In the genomic region with DNA sequence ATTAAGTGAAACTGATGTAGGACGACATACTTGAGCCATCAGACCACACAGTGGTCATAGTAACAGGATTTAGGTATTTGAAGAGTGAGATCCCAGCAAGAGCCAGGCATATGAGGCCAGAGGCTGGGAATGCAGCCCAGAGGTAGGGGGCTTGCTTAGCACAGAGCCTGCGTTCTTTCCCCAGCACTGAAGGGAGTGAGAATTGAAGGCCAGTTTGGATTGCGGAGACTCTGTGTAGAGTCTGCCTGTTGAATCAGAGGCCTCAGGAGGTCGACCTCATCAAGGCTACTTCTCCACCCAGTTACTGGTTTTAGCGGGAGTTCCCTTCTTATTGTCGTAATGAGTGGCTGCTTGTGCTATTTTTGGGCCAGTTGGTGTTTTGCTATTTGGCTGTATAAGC, we compare ENCODE assay signal across 13 mouse cellular contexts. TPM values are rescaled to one million over a fixed set of nuclear protein-coding genes. Genes with fewer than 3 reads are reported as not detected.
A peak's percentile ranks its signal among the peaks of the same experiment; 100 is the strongest.
DNase-seq lines count a peak whose midpoint lies in the region; ATAC-seq and TF ChIP-seq lines count a peak whose summit lies in the region.
"Had no signal": no experiment of that assay in that cellular context is flagged by ENCODE, and none has a peak within 500 bp of the region (broad histone marks: within the 10 kb centered on the region; RNA-seq: fewer than 3 reads in every experiment).

No protein-coding gene starts in this region.

- no peaks in the 10 kb centered on the region for H3K9me3 ChIP-seq in forebrain, embryonic 15.5 days
- no peaks in the 10 kb centered on the region for H3K9me3 ChIP-seq in forebrain, embryonic 11.5 days (ENCODE audit: control insufficient read depth, low read length)
- H3K9me3 ChIP-seq in heart, postnatal 0 days (replicated peaks; ENCODE audit: control insufficient read depth, low read length) = no peaks in the 10 kb centered on the region
- H3K9me3 ChIP-seq in stomach, postnatal 0 days (ENCODE audit: control insufficient read depth, low read length) = no peaks in the 10 kb centered on the region
- H3K9me3 ChIP-seq: megakaryocyte, embryonic 14.5 days had no signal

- no peaks in the 10 kb centered on the region for H3K4me1 ChIP-seq in forebrain, embryonic 15.5 days
- no peaks in the 10 kb centered on the region for H3K4me1 ChIP-seq in forebrain, embryonic 11.5 days (replicated peaks; ENCODE audit: control insufficient read depth, insufficient read depth, low read length)
- H3K4me1 ChIP-seq in heart, postnatal 0 days (ENCODE audit: control insufficient read depth, insufficient read depth) = peaks cover 21% of the 10 kb centered on the region; the same call in 1 of the 2 replicates
- H3K4me1 ChIP-seq in stomach, postnatal 0 days (replicated peaks; ENCODE audit: control insufficient read depth, insufficient read depth) = no peaks in the 10 kb centered on the region

- no peak for TF ChIP-seq EP300 in heart, postnatal 0 days (IDR thresholded peaks at IDR 0.05; ENCODE audit: low read depth)
- no peak for TF ChIP-seq EP300 in stomach, postnatal 0 days (optimal IDR thresholded peaks at IDR 0.05)

- no peak for ATAC-seq in forebrain, embryonic 15.5 days (replicated peaks)
- no peak for ATAC-seq in forebrain, embryonic 11.5 days (replicated peaks; ENCODE audit: low FRiP score)
- peak; percentile 35; the same call in 1 of the 2 replicates for ATAC-seq in heart, postnatal 0 days (ENCODE audit: insufficient read depth, low read depth)
- ATAC-seq in stomach, postnatal 0 days (ENCODE audit: low FRiP score, low TSS enrichment) = no peak

- 65% methylated on average over 6 of the region's 6 CpGs for WGBS in forebrain, embryonic 15.5 days
- WGBS in forebrain, embryonic 11.5 days = 81% methylated on average over 6 of the region's 6 CpGs
- 29% methylated on average over 6 of the region's 6 CpGs for WGBS in heart, postnatal 0 days
- 55% methylated on average over 6 of the region's 6 CpGs for WGBS in stomach, postnatal 0 days

- 0 out of 2 replicates have a peak overlapping the region, but pooled peaks have one; percentile 4 for H3K27ac ChIP-seq in forebrain, embryonic 15.5 days (replicated peaks)
- H3K27ac ChIP-seq in forebrain, embryonic 11.5 days (ENCODE audit: low read depth, low read length) = no peak overlapping the region
- peak overlapping the region; percentile 57 for H3K27ac ChIP-seq in heart, postnatal 0 days (ENCODE audit: low read depth)
- H3K27ac ChIP-seq in stomach, postnatal 0 days (replicated peaks) = 0 out of 2 replicates have a peak overlapping the region, but pooled peaks have one; percentile 8

- H3K9ac ChIP-seq in forebrain, embryonic 15.5 days (replicated peaks) = no peak overlapping the region
- no peak overlapping the region for H3K9ac ChIP-seq in forebrain, embryonic 11.5 days (ENCODE audit: low read length)
- H3K9ac ChIP-seq in heart, postnatal 0 days (replicated peaks; ENCODE audit: low read depth, low read length) = no peak overlapping the region
- no peak overlapping the region for H3K9ac ChIP-seq in stomach, postnatal 0 days (ENCODE audit: low read length)

- DNase-seq in forebrain, embryonic 11.5 days (ENCODE audit: low spot score) = no peak
- DNase-seq in heart, postnatal 0 days (ENCODE audit: low spot score) = no peak
- no peak for DNase-seq in heart, adult 18-20 months
- peak; percentile 5 for DNase-seq in ovary, postnatal 36 days (ENCODE audit: low spot score)
- no peak for DNase-seq in ovary, postnatal 14 days (ENCODE audit: low spot score)
- no peak for DNase-seq in stomach, postnatal 0 days (ENCODE audit: low spot score)
- no peak for DNase-seq in natural killer cell, adult 2 months (ENCODE audit: low spot score in 2 of 2)
- DNase-seq: cerebellum, adult 18-20 months; layer of hippocampus, adult 9-11 months; lung, adult 18-20 months had no signal

- TF ChIP-seq CTCF in heart, postnatal 0 days (IDR thresholded peaks at IDR 0.05; ENCODE audit: low read depth) = no peak
- no peak for TF ChIP-seq CTCF in stomach, postnatal 0 days (IDR thresholded peaks at IDR 0.05; ENCODE audit: low read depth)

- no peaks in the 10 kb centered on the region for H3K27me3 ChIP-seq in forebrain, embryonic 15.5 days
- H3K27me3 ChIP-seq in forebrain, embryonic 11.5 days (ENCODE audit: control insufficient read depth, insufficient read depth, low read length) = no peaks in the 10 kb centered on the region
- H3K27me3 ChIP-seq in heart, postnatal 0 days (ENCODE audit: control insufficient read depth, insufficient read depth, low read length) = no peaks in the 10 kb centered on the region
- no peaks in the 10 kb centered on the region for H3K27me3 ChIP-seq in stomach, postnatal 0 days (ENCODE audit: control insufficient read depth, insufficient read depth, low read length)
- H3K27me3 ChIP-seq: megakaryocyte, embryonic 14.5 days had no signal

- no peak overlapping the region for H3K4me2 ChIP-seq in forebrain, embryonic 15.5 days (replicated peaks)
- no peak overlapping the region for H3K4me2 ChIP-seq in forebrain, embryonic 11.5 days (ENCODE audit: low read depth, low read length, severe bottlenecking)
- H3K4me2 ChIP-seq in heart, postnatal 0 days (ENCODE audit: low read depth, low read length) = no peak overlapping the region
- H3K4me2 ChIP-seq in stomach, postnatal 0 days (replicated peaks; ENCODE audit: low read depth) = no peak overlapping the region

- no peak overlapping the region for H3K4me3 ChIP-seq in forebrain, embryonic 15.5 days
- H3K4me3 ChIP-seq in forebrain, embryonic 11.5 days (ENCODE audit: low read depth, low read length) = no peak overlapping the region
- no peak overlapping the region for H3K4me3 ChIP-seq in heart, postnatal 0 days (ENCODE audit: low read depth, low read length)
- H3K4me3 ChIP-seq in stomach, postnatal 0 days (ENCODE audit: low read depth, low read length) = no peak overlapping the region
- H3K4me3 ChIP-seq: megakaryocyte, embryonic 14.5 days had no signal

- H3K36me3 ChIP-seq in forebrain, embryonic 15.5 days = 0 out of 2 replicates have a peak, but pooled peaks cover 6% of the 10 kb centered on the region
- H3K36me3 ChIP-seq in forebrain, embryonic 11.5 days (ENCODE audit: control insufficient read depth, insufficient read depth, low read length) = no peaks in the 10 kb centered on the region; the same call in 1 of the 2 replicates
- H3K36me3 ChIP-seq in heart, postnatal 0 days (replicated peaks; ENCODE audit: control insufficient read depth, insufficient read depth, low read length) = peaks cover 5% of the 10 kb centered on the region; the same call in 1 of the 2 replicates
- no peaks in the 10 kb centered on the region for H3K36me3 ChIP-seq in stomach, postnatal 0 days (ENCODE audit: control insufficient read depth, insufficient read depth, low read length)

RNA-seq across cellular contexts. Expression of gene Cdkn1b, which starts 25.9 kb away (rescaled TPM):
- polyA plus RNA-seq in forebrain, embryonic 15.5 days (2015; fragmentation: Nextera tagmentation; extraction: Ambion mirVana) = 52.4 and 55.1 TPM in 2 replicates
- 26.2 and 27.3 TPM in 2 replicates for polyA plus RNA-seq in forebrain, embryonic 11.5 days (2014; fragmentation: Nextera tagmentation; extraction: Ambion mirVana)
- total RNA-seq in heart, postnatal 0 days (2014; rRNA removed; ENCODE audit: low replicate concordance) = 42.9 and 65.1 TPM in 2 replicates
- 23.7 and 27.0 TPM in 2 replicates for polyA plus RNA-seq in heart, postnatal 0 days (2015; fragmentation: Nextera tagmentation; extraction: Ambion mirVana)
- total RNA-seq in heart, adult 18-20 months (2021) = 10 to 100 TPM; 33.8 to 41.5 TPM
- polyA plus RNA-seq in stomach, postnatal 0 days (2015; fragmentation: Nextera tagmentation; extraction: Ambion mirVana) = 11.7 and 14.4 TPM in 2 replicates

RNA-seq across cellular contexts. Expression of gene Apold1, which starts 35.5 kb away (rescaled TPM):
- 3.5 and 3.8 TPM in 2 replicates for polyA plus RNA-seq in forebrain, embryonic 15.5 days (2015; fragmentation: Nextera tagmentation; extraction: Ambion mirVana)
- polyA plus RNA-seq in forebrain, embryonic 11.5 days (2014; fragmentation: Nextera tagmentation; extraction: Ambion mirVana) = 3.0 and 3.1 TPM in 2 replicates
- 24.8 and 28.5 TPM in 2 replicates for total RNA-seq in heart, postnatal 0 days (2014; rRNA removed; ENCODE audit: low replicate concordance)
- polyA plus RNA-seq in heart, postnatal 0 days (2015; fragmentation: Nextera tagmentation; extraction: Ambion mirVana) = 6.9 and 9.2 TPM in 2 replicates
- 1 to 10 TPM; 5.7 to 9.3 TPM for total RNA-seq in heart, adult 18-20 months (2021)
- 1.5 and 1.8 TPM in 2 replicates for polyA plus RNA-seq in stomach, postnatal 0 days (2015; fragmentation: Nextera tagmentation; extraction: Ambion mirVana)
- total RNA-seq: neutrophil, adult 5-6 weeks had no signal

RNA-seq across cellular contexts. Expression of gene Gpr19, which starts 47.7 kb away (rescaled TPM):
- polyA plus RNA-seq in forebrain, embryonic 15.5 days (2015; fragmentation: Nextera tagmentation; extraction: Ambion mirVana) = 47.7 and 48.1 TPM in 2 replicates
- 31.2 and 33.8 TPM in 2 replicates for polyA plus RNA-seq in forebrain, embryonic 11.5 days (2014; fragmentation: Nextera tagmentation; extraction: Ambion mirVana)
- total RNA-seq in heart, postnatal 0 days (2014; rRNA removed; ENCODE audit: low replicate concordance) = 4.0 and 13.4 TPM in 2 replicates
- polyA plus RNA-seq in heart, postnatal 0 days (2015; fragmentation: Nextera tagmentation; extraction: Ambion mirVana) = 7.6 and 9.4 TPM in 2 replicates
- 1 to 10 TPM; 3.9 to 5.0 TPM for total RNA-seq in heart, adult 18-20 months (2021)
- 6.6 and 6.9 TPM in 2 replicates for polyA plus RNA-seq in stomach, postnatal 0 days (2015; fragmentation: Nextera tagmentation; extraction: Ambion mirVana)
